Mouse (Mus musculus) heart, embryonic 14.5 days (tissue): Measurements from ENCODE around the gene Dab2. TPM values are rescaled to one million over a fixed set of nuclear protein-coding genes. Genes with fewer than 3 reads are reported as not detected.

Experiments
- ATAC-seq: fragments of 200-750 bp; cut with Nextera tagmentation; 2 replicates; pipeline ENCODE4 v1.8.0; 2017; ENCODE audit warnings: low read depth, moderate TSS enrichment; ENCODE audit not compliant: insufficient number of reproducible peaks, insufficient read depth, low FRiP score
- H3K27ac ChIP-seq, 2 experiments: fragments of 200-500 bp in 1 of 2; fragments of 300-500 bp in 1 of 2; sonication (generic) in 1 of 2; replicated peaks in 1 of 2; 2 replicates each; pipeline ENCODE4 v1.5.1; 2012 to 2014; ENCODE audit warnings: low read depth in 2 of 2, low read length in 2 of 2, control low read depth in 1 of 2, mild to moderate bottlenecking in 1 of 2, mixed read lengths in 1 of 2; ENCODE audit not compliant: control insufficient read depth in 1 of 2, insufficient read depth in 1 of 2
- H3K27me3 ChIP-seq: fragments of 300-500 bp; sonication (generic); 2 replicates; pipeline ENCODE4 v1.6.1; 2014; ENCODE audit warnings: mild to moderate bottlenecking, low read length, control low read depth; ENCODE audit not compliant: control insufficient read depth, insufficient read depth
- H3K36me3 ChIP-seq: fragments of 300-500 bp; sonication (generic); 2 replicates; pipeline ENCODE4 v1.6.1; 2014; ENCODE audit warnings: mild to moderate bottlenecking, control low read depth, low read length, mixed read lengths; ENCODE audit not compliant: control insufficient read depth, insufficient read depth
- H3K4me1 ChIP-seq, 2 experiments: fragments of 200-500 bp in 1 of 2; fragments of 300-500 bp in 1 of 2; sonication (generic) in 1 of 2; 2 replicates each; pipeline ENCODE4 v1.6.1; 2012 to 2014; ENCODE audit warnings: low read length in 2 of 2, control low read depth in 1 of 2, mixed read lengths in 1 of 2; ENCODE audit not compliant: control insufficient read depth in 2 of 2, insufficient read depth in 2 of 2
- H3K4me2 ChIP-seq: fragments of 300-500 bp; sonication (generic); 2 replicates; pipeline ENCODE4 v1.6.1; 2014; ENCODE audit warnings: mild to moderate bottlenecking, low read length
- H3K4me3 ChIP-seq, 2 experiments: fragments of 200-500 bp in 1 of 2; fragments of 300-500 bp in 1 of 2; sonication (generic) in 1 of 2; 2 replicates each; pipeline ENCODE4 v1.5.1; 2012 to 2014; ENCODE audit warnings: low read length in 2 of 2, mild to moderate bottlenecking in 2 of 2, control low read depth in 1 of 2, low read depth in 1 of 2, moderate library complexity in 1 of 2; ENCODE audit not compliant: control insufficient read depth in 1 of 2, insufficient read depth in 1 of 2
- H3K9ac ChIP-seq: fragments of 300-500 bp; sonication (generic); 2 replicates; pipeline ENCODE4 v1.6.1; 2014; ENCODE audit warnings: mild to moderate bottlenecking, low read length
- H3K9me3 ChIP-seq: fragments of 300-500 bp; sonication (generic); 2 replicates; pipeline ENCODE4 v1.6.1; 2016; ENCODE audit warnings: low read length, control low read depth; ENCODE audit not compliant: control insufficient read depth
- WGBS: fragments of 180-500 bp; shearing (Covaris S2); extraction: QIAGEN DNeasy Blood & Tissue Kit; methylation state at CpG from one replicate; pipeline ENCODE4 v1.1.7; 2014; 5-methylcytosine and 5-hydroxymethylcytosine counted together
- polyA plus RNA-seq: library from polyadenylated mRNA; unstranded; fragments of >200 nt; fragmentation: Nextera tagmentation; extraction: Ambion mirVana; gene quantifications from 2 replicates; pipeline ENCODE4 v1.2.1, GENCODE M21; 2014

The Dab2 gene
- polyA plus RNA-seq, 1 experiment from 2014 or later: 36.4 TPM

- Histone ChIP-seq H3K9me3 (no peaks in the 10 kb centered on the region), H3K9ac (no peak overlapping the region), H3K4me2 (no peak overlapping the region), H3K4me1 (peaks cover 0 to 5% of the 10 kb centered on the region in 2 experiments; a peak in 3 of 4 replicates), H3K27ac (no peak overlapping the region), H3K36me3 (peaks cover 6% of the 10 kb centered on the region; the same call in 1 of the 2 replicates), H3K27me3 (no peaks in the 10 kb centered on the region), H3K4me3 (no peak overlapping the region)
- ATAC-seq: no peak
- 91% methylated on average over 3 of the region's 3 CpGs for WGBS
These were observed 92.3 kb downstream of the Dab2 start for GRCm38 (mm10) chr15:6391886-6392285.

GRCm38 (mm10) chr15:6393624-6394023, 94.0 kb downstream of the Dab2 start:
- no peak overlapping the region for H3K4me3 ChIP-seq
- peaks cover 0 to 3% of the 10 kb centered on the region in 2 experiments; a peak in 2 of 4 replicates for H3K4me1 ChIP-seq
- no peak overlapping the region for H3K4me2 ChIP-seq
- no peak overlapping the region for H3K9ac ChIP-seq
- no peaks in the 10 kb centered on the region for H3K9me3 ChIP-seq
- H3K27ac ChIP-seq: no peak overlapping the region
- no peaks in the 10 kb centered on the region for H3K27me3 ChIP-seq
- peaks cover 8% of the 10 kb centered on the region; the same call in 1 of the 2 replicates for H3K36me3 ChIP-seq
- 78% methylated on average over 4 of the region's 4 CpGs for WGBS
- ATAC-seq: no peak

GRCm38 (mm10) chr15:6398211-6398610, 98.6 kb downstream of the Dab2 start:
- no peak overlapping the region for H3K27ac ChIP-seq
- H3K36me3 ChIP-seq: peaks cover 5% of the 10 kb centered on the region; the same call in 1 of the 2 replicates
- no peak for ATAC-seq
- H3K4me2 ChIP-seq: no peak overlapping the region
- 92% methylated on average over 4 of the region's 4 CpGs for WGBS
- no peaks in the 10 kb centered on the region for H3K27me3 ChIP-seq
- H3K4me1 ChIP-seq: no peaks in the 10 kb centered on the region; a peak in 1 of 4 replicates
- H3K9ac ChIP-seq: no peak overlapping the region
- no peak overlapping the region for H3K4me3 ChIP-seq
- no peaks in the 10 kb centered on the region for H3K9me3 ChIP-seq

- Histone ChIP-seq H3K4me1 (no peaks in the 10 kb centered on the region), H3K27ac (no peak overlapping the region), H3K9ac (no peak overlapping the region), H3K36me3 (peaks cover 5% of the 10 kb centered on the region; the same call in 1 of the 2 replicates), H3K4me3 (no peak overlapping the region), H3K9me3 (no peaks in the 10 kb centered on the region), H3K4me2 (no peak overlapping the region), H3K27me3 (no peaks in the 10 kb centered on the region)
- 90% methylated on average over 6 of the region's 6 CpGs for WGBS
- ATAC-seq: no peak
These were observed 99.3 kb downstream of the Dab2 start for GRCm38 (mm10) chr15:6398881-6399280.

- no peak overlapping the region for H3K4me2 ChIP-seq
- H3K36me3 ChIP-seq: peaks cover 5% of the 10 kb centered on the region; the same call in 1 of the 2 replicates
- H3K4me3 ChIP-seq: no peak overlapping the region
- H3K27me3 ChIP-seq: no peaks in the 10 kb centered on the region
- ATAC-seq: no peak
- no peak overlapping the region for H3K9ac ChIP-seq
- WGBS: 64% methylated on average over 8 of the region's 8 CpGs
- no peak overlapping the region for H3K27ac ChIP-seq
- no peaks in the 10 kb centered on the region for H3K9me3 ChIP-seq
- no peaks in the 10 kb centered on the region for H3K4me1 ChIP-seq
These were observed 100.5 kb downstream of the Dab2 start for GRCm38 (mm10) chr15:6400115-6400514.

GRCm38 (mm10) chr15:6402433-6402832, 102.8 kb downstream of the Dab2 start:
- Histone ChIP-seq H3K4me2 (no peak overlapping the region), H3K27me3 (no peaks in the 10 kb centered on the region), H3K4me3 (no peak overlapping the region), H3K9ac (no peak overlapping the region), H3K9me3 (no peaks in the 10 kb centered on the region), H3K4me1 (no peaks in the 10 kb centered on the region), H3K27ac (no peak overlapping the region), H3K36me3 (no peaks in the 10 kb centered on the region)
- ATAC-seq: no peak
- WGBS: 65% methylated on average over 2 of the region's 2 CpGs

- Histone ChIP-seq H3K4me1 (no peaks in the 10 kb centered on the region), H3K36me3 (no peaks in the 10 kb centered on the region), H3K27ac (no peak overlapping the region), H3K9ac (no peak overlapping the region), H3K9me3 (no peaks in the 10 kb centered on the region), H3K4me3 (no peak overlapping the region), H3K4me2 (no peak overlapping the region), H3K27me3 (no peaks in the 10 kb centered on the region)
- whole genome bisulfite sequencing: 92% methylated on average over 5 of the region's 5 CpGs
- no peak for ATAC-seq
These were observed 104.6 kb downstream of the Dab2 start for GRCm38 (mm10) chr15:6404172-6404571.

- no peak for ATAC-seq
- Histone ChIP-seq H3K4me2 (no peak overlapping the region), H3K27me3 (no peaks in the 10 kb centered on the region), H3K4me1 (0 out of 4 replicates have a peak, but pooled peaks cover 2 to 7% of the 10 kb centered on the region in 2 experiments), H3K9me3 (no peaks in the 10 kb centered on the region), H3K9ac (no peak overlapping the region), H3K27ac (no peak overlapping the region), H3K36me3 (no peaks in the 10 kb centered on the region), H3K4me3 (no peak overlapping the region)
- 83% methylated on average over 6 of the region's 6 CpGs for WGBS
These were observed 107.2 kb downstream of the Dab2 start for GRCm38 (mm10) chr15:6406771-6407170.
